Mouse (Mus musculus) olfactory bulb, adult 2 months (tissue): ENCODE data around the gene Gm6583.

Experiments used
- CTCF ChIP-seq: fragments of 200-500 bp; IDR thresholded peaks from 2 replicates; pipeline ENCODE4 v1.5.1; 2012; ENCODE audit warnings: low read depth, mild to moderate bottlenecking, low read length, moderate library complexity; ENCODE audit not compliant: insufficient read depth
- POLR2A ChIP-seq: fragments of 200-500 bp; IDR thresholded peaks from 2 replicates; pipeline ENCODE4 v1.6.1; 2012; ENCODE audit warnings: mild to moderate bottlenecking, low read depth, low read length, moderate library complexity; ENCODE audit not compliant: insufficient read depth

- TF ChIP-seq POLR2A = 0 out of 2 replicates have a peak, but pooled peaks have one; percentile 2
- no peak for TF ChIP-seq CTCF
These were observed 38.6 kb upstream of the Gm6583 start for GRCm38 (mm10) chr5:112394415-112394763.
